Mouse (Mus musculus): ENCODE data around the gene Gm867. TPM values are rescaled to one million over a fixed set of nuclear protein-coding genes. Genes with fewer than 3 reads are reported as not detected.

Gene Gm867
- polyA plus RNA-seq, 1 experiment from 2014 or later: 2.4 TPM

DNA sequence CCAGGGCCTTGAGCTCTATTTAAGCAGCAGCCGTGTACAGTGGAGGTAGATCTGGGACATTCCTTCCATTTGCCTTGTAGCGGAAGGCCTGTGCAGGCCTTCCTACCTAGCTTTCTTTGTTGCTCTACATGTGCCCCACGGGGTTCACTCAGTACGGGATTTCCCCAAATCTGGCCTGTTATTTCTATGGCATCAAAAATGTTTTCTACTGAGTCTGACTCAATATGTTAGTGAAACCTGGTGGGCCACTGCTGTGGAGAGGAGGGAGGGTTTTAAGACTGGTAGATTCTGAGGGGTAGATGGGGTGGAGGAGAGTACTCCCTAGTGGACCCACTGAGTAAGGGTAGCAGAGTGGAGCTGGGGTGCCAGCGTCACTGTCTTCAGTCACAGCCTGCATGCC, 44.7 kb downstream of the Gm867 start:
- Histone ChIP-seq H3K27me3 (ENCODE audit: control insufficient read depth, insufficient read depth, low read length) (no peaks in the 10 kb centered on the region), H3K9me3 (ENCODE audit: control insufficient read depth, low read length) (no peaks in the 10 kb centered on the region), H3K4me1 (ENCODE audit: control insufficient read depth, insufficient read depth, low read length) (no peaks in the 10 kb centered on the region; the same call in none of the 2 replicates), H3K4me3 (ENCODE audit: low read depth, low read length) (no peak overlapping the region), H3K9ac (replicated peaks; ENCODE audit: low read depth, low read length) (no peak overlapping the region), H3K36me3 (ENCODE audit: control insufficient read depth, insufficient read depth, low read length) (peaks cover 35% of the 10 kb centered on the region), H3K4me2 (ENCODE audit: low read depth, low read length) (no peak overlapping the region), H3K27ac (ENCODE audit: low read depth, low read length) (no peak overlapping the region)
- WGBS: 94% methylated on average over 5 of the region's 5 CpGs
- ATAC-seq (ENCODE audit: low read depth): no peak

DNA sequence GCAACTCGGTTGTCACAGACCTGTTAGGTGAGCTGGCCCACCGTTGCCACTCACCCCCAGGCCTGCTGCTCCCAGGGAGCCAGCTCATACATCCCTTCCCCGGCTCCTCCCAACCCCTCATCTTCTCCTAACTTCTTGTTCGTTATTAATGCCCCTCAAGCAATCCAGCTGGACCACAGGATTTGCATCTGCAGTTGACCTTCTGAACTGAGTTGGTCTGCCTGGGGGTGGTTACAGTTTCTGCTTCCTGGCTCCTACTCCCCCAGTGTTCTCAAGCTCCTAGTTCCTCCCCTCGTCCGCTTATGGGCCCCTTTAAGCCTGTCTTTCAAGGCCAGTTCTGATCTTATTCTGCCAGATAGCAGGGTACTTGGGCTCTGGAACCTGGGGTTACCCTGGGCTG, 45.9 kb downstream of the Gm867 start:
- peaks cover 29% of the 10 kb centered on the region for H3K36me3 ChIP-seq (ENCODE audit: control insufficient read depth, insufficient read depth, low read length)
- ATAC-seq (ENCODE audit: low read depth): no peak
- H3K27ac ChIP-seq (ENCODE audit: low read depth, low read length): no peak overlapping the region
- no peak overlapping the region for H3K9ac ChIP-seq (replicated peaks; ENCODE audit: low read depth, low read length)
- no peaks in the 10 kb centered on the region for H3K27me3 ChIP-seq (ENCODE audit: control insufficient read depth, insufficient read depth, low read length)
- no peaks in the 10 kb centered on the region for H3K9me3 ChIP-seq (ENCODE audit: control insufficient read depth, low read length)
- H3K4me1 ChIP-seq (ENCODE audit: control insufficient read depth, insufficient read depth, low read length): no peaks in the 10 kb centered on the region; the same call in none of the 2 replicates
- WGBS: 79% methylated on average over 6 of the region's 6 CpGs
- no peak overlapping the region for H3K4me3 ChIP-seq (ENCODE audit: low read depth, low read length)
- no peak overlapping the region for H3K4me2 ChIP-seq (ENCODE audit: low read depth, low read length)

DNA sequence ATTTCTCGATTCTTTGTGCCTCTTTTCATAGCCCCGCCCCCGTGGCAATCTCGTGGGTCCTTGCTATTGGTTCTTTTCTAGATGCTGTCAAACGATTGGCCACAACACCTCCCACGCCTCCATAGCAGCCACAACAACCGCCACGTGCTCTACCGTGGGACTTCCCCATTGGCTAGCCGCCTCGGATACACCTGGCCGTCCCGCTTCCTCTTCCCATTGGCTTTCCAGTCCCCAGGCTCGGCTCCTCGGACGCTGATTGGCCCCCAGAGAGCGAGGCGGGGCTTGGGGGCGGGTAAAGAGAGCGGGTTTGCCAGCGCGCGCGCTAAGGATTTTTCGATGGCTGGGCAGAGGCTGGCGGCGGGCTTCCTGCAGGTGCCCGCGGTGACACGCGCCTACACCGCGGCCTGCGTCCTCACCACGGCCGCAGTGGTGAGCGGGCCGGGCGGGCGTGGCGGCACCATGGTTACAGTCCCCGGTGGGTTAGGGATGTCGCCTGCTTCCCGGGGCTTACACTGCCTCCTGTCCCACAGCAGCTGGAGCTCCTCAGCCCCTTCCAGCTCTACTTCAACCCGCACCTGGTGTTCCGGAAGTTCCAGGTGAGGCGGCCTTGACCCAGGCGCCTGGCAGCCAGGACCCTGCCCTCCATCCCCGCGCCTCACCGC, 47.3 kb downstream of the Gm867 start, which contains the start of gene Derl3:
Gene Derl3, plus strand, starts transcription at position 325 of the 662 bp plus-strand sequence.
- Histone ChIP-seq H3K27ac (ENCODE audit: low read depth, low read length) (peak within 1 kb of the TSS; percentile 40; the same call in 1 of the 2 replicates), H3K9me3 (ENCODE audit: control insufficient read depth, low read length) (no peaks in the 10 kb centered on the region), H3K4me3 (ENCODE audit: low read depth, low read length) (peak within 1 kb of the TSS; percentile 33), H3K36me3 (ENCODE audit: control insufficient read depth, insufficient read depth, low read length) (peaks cover 29% of the 10 kb centered on the region), H3K4me2 (ENCODE audit: low read depth, low read length) (peak within 1 kb of the TSS; percentile 84), H3K9ac (replicated peaks; ENCODE audit: low read depth, low read length) (peak within 1 kb of the TSS; percentile 55), H3K4me1 (ENCODE audit: control insufficient read depth, insufficient read depth, low read length) (no peaks in the 10 kb centered on the region; the same call in none of the 2 replicates), H3K27me3 (ENCODE audit: control insufficient read depth, insufficient read depth, low read length) (no peaks in the 10 kb centered on the region)
- 2% methylated on average over 51 of the region's 51 CpGs for WGBS
- ATAC-seq (ENCODE audit: low read depth): peak; percentile 99

DNA sequence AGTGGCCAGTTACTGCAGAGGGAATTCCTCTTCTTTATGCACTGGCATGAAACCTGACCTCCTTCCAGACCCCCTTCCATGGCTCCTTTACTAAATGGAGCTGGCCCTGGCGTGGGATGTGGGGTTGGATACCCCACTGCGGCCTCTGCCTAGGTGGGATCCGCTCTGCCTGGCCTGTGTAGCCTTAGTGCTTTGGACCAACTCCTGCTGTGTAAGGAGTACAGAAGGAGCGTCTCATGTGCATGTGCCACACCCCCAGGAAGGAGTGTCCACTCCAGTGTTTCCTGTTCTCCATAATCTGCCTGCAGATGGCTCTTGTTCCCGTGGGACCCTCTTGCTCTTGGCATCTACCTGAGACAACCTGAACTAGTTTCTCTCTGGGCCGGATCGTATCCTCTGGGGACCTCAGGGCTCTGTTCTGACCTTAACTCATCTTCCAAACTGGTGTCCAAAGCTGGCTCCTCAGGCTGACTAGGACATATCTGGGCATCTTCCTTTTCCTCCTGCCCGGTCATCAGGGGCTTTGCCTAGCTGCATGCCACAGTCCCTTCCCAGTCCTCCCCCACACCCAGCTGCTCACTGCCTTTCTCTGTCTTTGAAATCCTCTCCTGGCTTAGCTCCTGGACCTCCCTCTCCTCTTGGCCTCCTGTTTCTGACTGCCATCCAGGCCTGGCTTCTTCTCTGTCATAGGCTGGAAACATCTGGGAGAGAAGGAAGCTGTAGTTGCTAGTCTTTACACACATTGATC, 50.9 kb downstream of the Gm867 start:
- WGBS: 55% methylated on average over 8 of the region's 8 CpGs
- Histone ChIP-seq H3K4me3 (ENCODE audit: low read depth, low read length) (no peak overlapping the region), H3K9ac (replicated peaks; ENCODE audit: low read depth, low read length) (no peak overlapping the region), H3K4me2 (ENCODE audit: low read depth, low read length) (no peak overlapping the region), H3K27me3 (ENCODE audit: control insufficient read depth, insufficient read depth, low read length) (no peaks in the 10 kb centered on the region), H3K27ac (ENCODE audit: low read depth, low read length) (no peak overlapping the region), H3K36me3 (ENCODE audit: control insufficient read depth, insufficient read depth, low read length) (peaks cover under 1% of the 10 kb centered on the region; the same call in 1 of the 2 replicates), H3K4me1 (ENCODE audit: control insufficient read depth, insufficient read depth, low read length) (no peaks in the 10 kb centered on the region; the same call in none of the 2 replicates), H3K9me3 (ENCODE audit: control insufficient read depth, low read length) (no peaks in the 10 kb centered on the region)
- ATAC-seq (ENCODE audit: low read depth): no peak

Other genes with a start within 250 kb of the Gm867 start
- 34.2 and 39.9 TPM in 2 replicates for gene Cabin1, start 176.3 kb downstream of the Gm867 start, polyA plus RNA-seq (2014; fragmentation: Nextera tagmentation; extraction: Ambion mirVana)
- 102 and 104 TPM in 2 replicates for gene Ddt, start 167.3 kb downstream of the Gm867 start, polyA plus RNA-seq (2014; fragmentation: Nextera tagmentation; extraction: Ambion mirVana)
- gene Gm20441, start 159.7 kb downstream of the Gm867 start, polyA plus RNA-seq (2014; fragmentation: Nextera tagmentation; extraction: Ambion mirVana): not detected in 2 replicates
- gene Gstt3, start 159.3 kb downstream of the Gm867 start, polyA plus RNA-seq (2014; fragmentation: Nextera tagmentation; extraction: Ambion mirVana): 0.94 TPM in 1 of 2 replicates, not detected in the other
- gene Gstt1, start 142.1 kb downstream of the Gm867 start, polyA plus RNA-seq (2014; fragmentation: Nextera tagmentation; extraction: Ambion mirVana): 8.8 and 11.2 TPM in 2 replicates
- not detected in 2 replicates for gene Gstt4, start 118.1 kb downstream of the Gm867 start, polyA plus RNA-seq (2014; fragmentation: Nextera tagmentation; extraction: Ambion mirVana)
- gene Gstt2, start 103.2 kb downstream of the Gm867 start, polyA plus RNA-seq (2014; fragmentation: Nextera tagmentation; extraction: Ambion mirVana): 4.3 and 7.5 TPM in 2 replicates
- 1,682 and 1,948 TPM in 2 replicates for gene Mif, start 80.4 kb downstream of the Gm867 start, polyA plus RNA-seq (2014; fragmentation: Nextera tagmentation; extraction: Ambion mirVana)
- 1.9 and 2.0 TPM in 2 replicates for gene Derl3, start 47.3 kb downstream of the Gm867 start, polyA plus RNA-seq (2014; fragmentation: Nextera tagmentation; extraction: Ambion mirVana)
- 245 and 254 TPM in 2 replicates for gene Smarcb1, start 19.1 kb downstream of the Gm867 start, polyA plus RNA-seq (2014; fragmentation: Nextera tagmentation; extraction: Ambion mirVana)
- gene Chchd10, start 7.5 kb downstream of the Gm867 start, polyA plus RNA-seq (2014; fragmentation: Nextera tagmentation; extraction: Ambion mirVana): 108 and 158 TPM in 2 replicates
- 15.3 and 31.0 TPM in 2 replicates for gene Mmp11, start 4.2 kb downstream of the Gm867 start, polyA plus RNA-seq (2014; fragmentation: Nextera tagmentation; extraction: Ambion mirVana)
- 1.2 and 1.3 TPM in 2 replicates for gene Vpreb3, start 2.4 kb upstream of the Gm867 start, polyA plus RNA-seq (2014; fragmentation: Nextera tagmentation; extraction: Ambion mirVana)
- gene Gm5134, start 13.8 kb upstream of the Gm867 start, polyA plus RNA-seq (2014; fragmentation: Nextera tagmentation; extraction: Ambion mirVana): 0.17 TPM in 1 of 2 replicates, not detected in the other
- 14.6 and 16.4 TPM in 2 replicates for gene Zfp280b, start 92.0 kb upstream of the Gm867 start, polyA plus RNA-seq (2014; fragmentation: Nextera tagmentation; extraction: Ambion mirVana)
- gene Slc5a4b, start 170.3 kb upstream of the Gm867 start, polyA plus RNA-seq (2014; fragmentation: Nextera tagmentation; extraction: Ambion mirVana): 0.08 TPM in 1 of 2 replicates, not detected in the other
- 0.09 TPM in 1 of 2 replicates, not detected in the other for gene Slc5a4a, start 206.8 kb upstream of the Gm867 start, polyA plus RNA-seq (2014; fragmentation: Nextera tagmentation; extraction: Ambion mirVana)

Measured in neural tube, embryonic 14.5 days (tissue).